Mouse (Mus musculus) myocyte (in vitro differentiated cells): ENCODE data around the gene BC049352. TPM values are rescaled to one million over a fixed set of nuclear protein-coding genes. Genes with fewer than 3 reads are reported as not detected.

Source experiments
- H3K27me3 ChIP-seq: one replicate; pipeline ENCODE4 v1.6.1; 2011; ENCODE audit not compliant: control insufficient read depth, insufficient read depth, insufficient read length
- H3K36me3 ChIP-seq: one replicate; pipeline ENCODE4 v1.6.1; 2011; ENCODE audit not compliant: control insufficient read depth, insufficient read depth
- H3K4me2 ChIP-seq: one replicate; pipeline ENCODE4 v1.6.1; 2011; ENCODE audit warnings: low read depth, control low read depth
- H3K4me3 ChIP-seq: one replicate; pipeline ENCODE4 v1.5.1; 2011; ENCODE audit warnings: mild to moderate bottlenecking, control low read depth, moderate library complexity
- H3K79me2 ChIP-seq: one replicate; pipeline ENCODE4 v1.6.1; 2011; ENCODE audit not compliant: control insufficient read depth, insufficient read depth
- H3ac ChIP-seq: one replicate; pipeline ENCODE4 v1.6.1; 2011; ENCODE audit not compliant: control insufficient read depth, insufficient read length
- CEBPB ChIP-seq: IDR thresholded peaks from 2 replicates; pipeline ENCODE4 v1.6.1; 2011; ENCODE audit warnings: mild to moderate bottlenecking, moderate library complexity; ENCODE audit not compliant: poor library complexity, insufficient read depth, severe bottlenecking
- E2F4 ChIP-seq: IDR thresholded peaks from one replicate; pipeline ENCODE4 v1.6.1; 2011; ENCODE audit warnings: mild to moderate bottlenecking, control low read depth, moderate library complexity; ENCODE audit not compliant: insufficient read depth
- MAX ChIP-seq: IDR thresholded peaks from one replicate; pipeline ENCODE4 v1.6.1; 2011; ENCODE audit warnings: low read depth, mild to moderate bottlenecking, control low read depth
- MYOD1 ChIP-seq, 3 experiments: IDR thresholded peaks; one replicate each; pipeline ENCODE4 v1.6.1; 2011; ENCODE audit warnings: control low read depth in 2 of 3, low read depth in 2 of 3, mild to moderate bottlenecking in 2 of 3, moderate library complexity in 1 of 3; ENCODE audit not compliant: insufficient read length in 2 of 3, control insufficient read depth in 1 of 3
- MYOG ChIP-seq, 3 experiments: IDR thresholded peaks; one replicate each; pipeline ENCODE4 v1.6.1; 2011; ENCODE audit warnings: control low read depth in 2 of 3, low read depth in 2 of 3, mild to moderate bottlenecking in 2 of 3; ENCODE audit not compliant: insufficient read length in 2 of 3, control insufficient read depth in 1 of 3, insufficient read depth in 1 of 3
- POLR2A ChIP-seq: IDR thresholded peaks from one replicate; pipeline ENCODE4 v1.6.1; 2011; ENCODE audit warnings: low read depth, mild to moderate bottlenecking, control low read depth, moderate library complexity; ENCODE audit not compliant: insufficient read length
- POLR2AphosphoS2 ChIP-seq: IDR thresholded peaks from one replicate; pipeline ENCODE4 v1.6.1; 2011; ENCODE audit warnings: low read depth, control low read depth; ENCODE audit not compliant: insufficient read length
- REST ChIP-seq: IDR thresholded peaks from one replicate; pipeline ENCODE4 v1.6.1; 2011; ENCODE audit warnings: mild to moderate bottlenecking, control low read depth, moderate library complexity; ENCODE audit not compliant: insufficient read depth, insufficient read length
- SRF ChIP-seq: IDR thresholded peaks from one replicate; pipeline ENCODE4 v1.6.1; 2011; ENCODE audit warnings: low read depth; ENCODE audit not compliant: control insufficient read depth, insufficient read length
- TCF12 ChIP-seq: IDR thresholded peaks from one replicate; pipeline ENCODE4 v1.6.1; 2011; ENCODE audit warnings: mild to moderate bottlenecking, control low read depth; ENCODE audit not compliant: poor library complexity, insufficient read depth, severe bottlenecking
- TCF3 ChIP-seq: IDR thresholded peaks from one replicate; pipeline ENCODE4 v1.6.1; 2011; ENCODE audit warnings: low read depth, control low read depth; ENCODE audit not compliant: insufficient read length
- USF1 ChIP-seq: IDR thresholded peaks from one replicate; pipeline ENCODE4 v1.6.1; 2011; ENCODE audit warnings: low read depth, mild to moderate bottlenecking, control low read depth, moderate library complexity
- polyA plus RNA-seq: library from polyadenylated mRNA; unstranded; fragments of >200 nt; fragmentation: generic; extraction: Trizol; gene quantifications from one replicate; pipeline ENCODE4 v1.2.1, GENCODE M21; 2012; ENCODE audit warnings: missing spikeins

The BC049352 gene
- polyA plus RNA-seq, 1 experiment = not detected

DNA sequence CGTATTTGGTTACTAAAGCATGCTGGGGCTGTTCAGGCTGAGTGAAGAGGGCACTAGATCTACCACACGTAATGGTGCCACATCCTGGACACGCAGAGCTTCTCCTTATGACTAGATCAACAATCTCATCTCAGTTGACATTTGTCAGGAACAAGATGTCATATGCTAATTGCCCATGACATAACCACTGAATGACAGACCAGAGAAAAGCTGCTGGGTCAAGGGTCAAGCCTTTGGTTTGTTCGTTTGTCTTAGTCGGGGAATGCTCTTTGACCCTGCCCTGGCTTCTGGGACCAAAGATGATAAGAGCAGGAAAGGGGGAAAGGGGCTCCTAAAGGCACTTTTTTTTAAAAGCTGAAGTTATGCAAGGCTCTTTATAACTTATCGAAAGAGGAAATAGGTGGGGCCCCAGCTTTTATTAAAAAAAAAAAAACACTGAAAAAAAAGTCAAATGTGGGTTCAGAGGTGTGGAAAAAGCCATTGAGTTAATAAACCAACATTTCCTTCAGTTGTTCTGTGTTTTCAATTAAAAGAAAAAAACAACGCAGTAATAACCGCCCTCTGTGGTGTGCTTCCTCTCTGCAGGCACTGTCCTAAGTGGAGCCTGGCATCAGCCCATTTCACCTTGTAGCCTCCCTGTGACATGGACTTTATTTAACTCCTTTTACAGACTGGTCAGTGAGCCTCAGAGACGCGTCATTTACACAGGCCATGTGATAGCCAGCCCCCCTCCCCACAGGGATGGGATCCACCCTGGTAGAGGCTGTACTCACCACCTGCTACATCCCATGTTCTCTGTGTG is 112.6 kb downstream of the BC049352 start:
- H3ac ChIP-seq = no peak overlapping the region
- no peak overlapping the region for H3K4me2 ChIP-seq
- no peak for TF ChIP-seq MYOG (IDR thresholded peaks at IDR 0.05; ENCODE audit: control insufficient read depth in 1 of 3, insufficient read depth in 1 of 3, insufficient read length in 2 of 3, low read depth in 2 of 3)
- TF ChIP-seq MAX = no peak
- no peak for TF ChIP-seq REST
- no peak for TF ChIP-seq MYOD1 (IDR thresholded peaks at IDR 0.05; ENCODE audit: control insufficient read depth in 1 of 3, insufficient read length in 2 of 3, low read depth in 2 of 3)
- TF ChIP-seq POLR2A = no peak
- no peak for TF ChIP-seq SRF
- no peak for TF ChIP-seq E2F4
- no peak for TF ChIP-seq CEBPB
- TF ChIP-seq TCF12 = no peak
- TF ChIP-seq TCF3 = no peak
- TF ChIP-seq POLR2AphosphoS2 = no peak
- TF ChIP-seq USF1 = no peak
- no peaks in the 10 kb centered on the region for H3K79me2 ChIP-seq
- H3K4me3 ChIP-seq = no peak overlapping the region
- H3K36me3 ChIP-seq = no peaks in the 10 kb centered on the region
- peaks cover 9% of the 10 kb centered on the region for H3K27me3 ChIP-seq

DNA sequence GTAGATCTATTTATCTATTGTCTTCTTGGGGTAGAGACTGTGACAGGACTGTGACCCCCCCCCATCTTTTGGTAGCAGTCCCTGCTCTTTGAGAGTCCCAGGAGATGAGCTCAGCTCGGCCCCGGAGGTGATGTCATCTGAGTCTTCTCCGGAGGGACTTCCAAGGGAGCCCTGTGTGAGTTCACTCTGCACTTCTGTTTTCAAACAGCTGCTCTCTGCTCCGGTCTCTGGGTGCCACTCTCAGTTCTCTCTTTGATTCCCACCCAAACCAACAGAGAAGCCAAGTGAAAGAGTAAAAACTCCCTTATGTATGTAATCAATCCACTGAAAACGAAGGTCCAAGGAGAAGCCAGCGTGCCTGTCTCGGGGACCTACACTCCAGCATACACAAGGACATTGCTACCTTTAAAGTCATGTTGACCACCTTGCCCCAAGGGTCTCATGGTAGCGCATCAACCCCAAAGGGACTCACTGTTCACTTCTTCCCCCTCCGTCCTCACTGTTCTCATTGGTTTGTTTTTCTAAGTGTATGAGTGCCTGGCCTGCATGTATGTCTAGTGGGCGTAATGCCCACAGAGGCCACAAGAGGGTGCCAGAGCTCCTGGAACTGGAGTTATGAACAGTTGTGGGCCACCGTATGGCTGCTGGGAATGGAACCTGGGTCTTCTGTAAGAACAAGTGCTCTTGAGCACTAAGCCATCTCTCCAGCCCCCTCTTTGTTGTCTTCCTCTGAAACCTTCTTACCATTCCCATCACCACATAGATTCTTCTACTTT is 117.6 kb downstream of the BC049352 start:
- Histone ChIP-seq H3K79me2 (no peaks in the 10 kb centered on the region), H3K27me3 (peaks cover 5% of the 10 kb centered on the region), H3K4me2 (no peak overlapping the region), H3K36me3 (no peaks in the 10 kb centered on the region), H3K4me3 (no peak overlapping the region), H3ac (no peak overlapping the region)
- TF ChIP-seq POLR2A (no peak), TCF12 (no peak), USF1 (no peak), E2F4 (no peak), REST (no peak), CEBPB (no peak), TCF3 (no peak), MYOG (IDR thresholded peaks at IDR 0.05; ENCODE audit: control insufficient read depth in 1 of 3, insufficient read depth in 1 of 3, insufficient read length in 2 of 3, low read depth in 2 of 3) (no peak), SRF (no peak), POLR2AphosphoS2 (no peak), MAX (no peak)

Other genes with a start within 250 kb of the BC049352 start
- gene Ube4a, start 216.4 kb upstream of the BC049352 start, polyA plus RNA-seq = 13.3 TPM
- gene Cd3g, start 201.6 kb upstream of the BC049352 start, polyA plus RNA-seq = 0.06 TPM
- not detected for gene Cd3d, start 200.2 kb upstream of the BC049352 start, polyA plus RNA-seq
- gene Cd3e, start 172.4 kb upstream of the BC049352 start, polyA plus RNA-seq = not detected
- gene Mpzl2, start 142.2 kb upstream of the BC049352 start, polyA plus RNA-seq = not detected
- gene Mpzl3, start 126.8 kb upstream of the BC049352 start, polyA plus RNA-seq = 0.47 TPM
- not detected for gene Jaml, start 102.8 kb upstream of the BC049352 start, polyA plus RNA-seq
- gene Scn2b, start 64.2 kb upstream of the BC049352 start, polyA plus RNA-seq = not detected
- gene Scn4b, start 43.6 kb upstream of the BC049352 start, polyA plus RNA-seq = not detected
- not detected for gene Tmprss4, start 22.1 kb downstream of the BC049352 start, polyA plus RNA-seq
- not detected for gene Il10ra, start 87.1 kb downstream of the BC049352 start, polyA plus RNA-seq
- not detected for gene Tmprss13, start 137.1 kb downstream of the BC049352 start, polyA plus RNA-seq
- 0.73 TPM for gene Fxyd6, start 188.2 kb downstream of the BC049352 start, polyA plus RNA-seq
- gene Fxyd2, start 217.7 kb downstream of the BC049352 start, polyA plus RNA-seq = 0.07 TPM
- gene Dscaml1, start 244.6 kb downstream of the BC049352 start, polyA plus RNA-seq = not detected